Mouse (Mus musculus): ENCODE results near the gene Olfr545.

The Olfr545 gene

GRCm38 (mm10) chr7:102479368-102480078 lies 19.9 kb downstream of the Olfr545 start:
- DNase-seq (ENCODE audit: low spot score in 2 of 2) = no peak

GRCm38 (mm10) chr7:102478926-102479325 lies 20.4 kb downstream of the Olfr545 start:
- DNase-seq (ENCODE audit: low spot score in 2 of 2) = no peak

GRCm38 (mm10) chr7:102478425-102478824 lies 20.9 kb downstream of the Olfr545 start:
- no peak for DNase-seq (ENCODE audit: low spot score in 2 of 2)

GRCm38 (mm10) chr7:102477377-102477776 lies 22.0 kb downstream of the Olfr545 start:
- no peak for DNase-seq (ENCODE audit: low spot score in 2 of 2)

- DNase-seq (ENCODE audit: low spot score in 2 of 2) = no peak
These were observed 22.8 kb downstream of the Olfr545 start for GRCm38 (mm10) chr7:102476601-102477000.

GRCm38 (mm10) chr7:102472675-102473074 lies 26.7 kb downstream of the Olfr545 start:
- no peak for DNase-seq (ENCODE audit: low spot score in 2 of 2)

GRCm38 (mm10) chr7:102467566-102467965 lies 31.8 kb downstream of the Olfr545 start:
- DNase-seq (ENCODE audit: low spot score in 2 of 2) = no peak

GRCm38 (mm10) chr7:102458618-102459380 lies 40.6 kb downstream of the Olfr545 start:
- DNase-seq (ENCODE audit: low spot score in 2 of 2) = no peak

- no peak for DNase-seq (ENCODE audit: low spot score in 2 of 2)
These were observed 52.9 kb downstream of the Olfr545 start for GRCm38 (mm10) chr7:102446438-102446837.

GRCm38 (mm10) chr7:102444301-102444700 lies 55.1 kb downstream of the Olfr545 start:
- no peak for DNase-seq (ENCODE audit: low spot score in 2 of 2)

- no peak for DNase-seq (ENCODE audit: low spot score in 2 of 2)
These were observed 56.9 kb downstream of the Olfr545 start for GRCm38 (mm10) chr7:102442432-102442831.

- DNase-seq (ENCODE audit: low spot score in 2 of 2) = peak; percentile 94
These were observed 57.5 kb downstream of the Olfr545 start, which contains the start of gene Rrm1 for GRCm38 (mm10) chr7:102441657-102442391. Gene Rrm1 (plus strand): TSS chr7:102441695.
